ENCODE assay signal across 12 mouse cellular contexts in the genomic region with DNA sequence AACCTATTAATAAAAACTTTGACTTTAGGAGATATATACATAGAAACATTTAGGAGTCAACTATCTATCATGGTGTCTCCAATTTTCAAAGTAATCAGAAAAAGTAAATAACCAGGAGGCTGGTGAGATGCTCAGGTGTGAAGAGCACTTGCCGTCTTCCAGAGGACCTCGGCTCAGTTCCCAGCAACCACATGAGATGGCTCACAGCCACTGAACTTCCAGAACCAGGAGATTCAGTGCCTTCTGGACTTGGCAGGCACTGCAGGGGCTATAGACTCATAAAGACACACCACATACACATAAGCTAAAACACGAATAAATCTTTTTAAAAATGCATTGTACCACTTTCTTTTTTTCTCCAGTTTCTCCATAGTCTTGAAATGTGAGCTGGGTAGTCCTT.
"Had no signal": no experiment of that assay in that cellular context is flagged by ENCODE, and none has a peak within 500 bp of the region (broad histone marks: within the 10 kb centered on the region; RNA-seq: fewer than 3 reads in every experiment).

No protein-coding gene starts in this region.

- DNase-seq: kidney, adult 9 months; kidney, postnatal 14 days; kidney, postnatal 4 days; liver, embryonic 13.5 days; lung, adult 2 months; lung, postnatal 14 days; lung, postnatal 4 days; midbrain, embryonic 14.5 days; right cerebral cortex, adult 18-20 months; right cerebral cortex, postnatal 14 days; right cerebral cortex, postnatal 4 days; thymus, postnatal 25 days had no signal
